Mouse (Mus musculus) stomach, postnatal 0 days (tissue): ENCODE data around the gene Dhrs3.

Experiments
- CTCF ChIP-seq: IDR thresholded peaks from 2 replicates; pipeline ENCODE4 v1.5.1; 2016; ENCODE audit warnings: antibody characterized with exemption, low read depth, mild to moderate bottlenecking, moderate library complexity
- EP300 ChIP-seq: optimal IDR thresholded peaks from 2 replicates; pipeline ENCODE3; 2016; ENCODE audit warnings: antibody characterized with exemption

DNA sequence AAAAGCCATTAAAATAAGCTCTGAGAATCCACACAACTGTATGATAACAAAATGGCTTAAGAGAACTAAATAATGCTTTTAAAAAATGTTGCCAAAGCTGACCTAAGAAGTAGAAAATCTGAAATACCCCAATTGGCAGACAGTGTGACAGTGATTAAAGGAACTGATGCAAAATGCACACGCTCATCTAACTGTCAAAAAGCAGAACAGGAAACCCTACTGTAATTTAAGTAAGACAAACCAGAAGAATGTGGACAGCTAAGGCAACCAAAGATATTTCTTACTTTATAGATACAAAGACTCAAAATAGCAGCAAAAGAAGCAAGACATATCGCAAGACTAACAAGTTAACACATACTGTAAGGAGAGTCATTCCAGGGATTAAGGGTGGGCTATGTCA lies 78.4 kb downstream of the Dhrs3 start:
- no peak for TF ChIP-seq CTCF
- TF ChIP-seq EP300, result no peak
